Mouse (Mus musculus) small intestine, adult 2 months (tissue): ENCODE data around the gene Olfr473. TPM values are rescaled to one million over a fixed set of nuclear protein-coding genes. Genes with fewer than 3 reads are reported as not detected.
"Not testable (repeated sequence)": the region's sequence is repeated elsewhere in the genome, so short reads cannot be mapped to it uniquely, and the experiment has no call there.

Experiments used
- H3K27ac ChIP-seq: fragments of 200-500 bp; 2 replicates; pipeline ENCODE4 v1.5.1; 2012; ENCODE audit warnings: low read depth, low read length, control low read depth, inconsistent platforms; ENCODE audit not compliant: insufficient read depth
- H3K27me3 ChIP-seq: fragments of 200-500 bp; 2 replicates; pipeline ENCODE4 v1.6.1; 2012; ENCODE audit warnings: mild to moderate bottlenecking, moderate library complexity, low read length, inconsistent platforms; ENCODE audit not compliant: control insufficient read depth, insufficient read depth
- H3K36me3 ChIP-seq: fragments of 200-500 bp; 2 replicates; pipeline ENCODE4 v1.6.1; 2012; ENCODE audit warnings: mild to moderate bottlenecking, low read length, control low read depth, inconsistent platforms; ENCODE audit not compliant: control insufficient read depth, insufficient read depth
- H3K4me1 ChIP-seq: fragments of 200-500 bp; 2 replicates; pipeline ENCODE4 v1.6.1; 2012; ENCODE audit warnings: low read length, inconsistent platforms, mixed read lengths; ENCODE audit not compliant: control insufficient read depth, insufficient read depth, insufficient read length
- H3K4me3 ChIP-seq: fragments of 200-500 bp; 2 replicates; pipeline ENCODE4 v1.5.1; 2012; ENCODE audit warnings: low read depth, mild to moderate bottlenecking, control low read depth, inconsistent platforms, low read length, moderate library complexity
- CTCF ChIP-seq: fragments of 200-500 bp; IDR thresholded peaks from 2 replicates; pipeline ENCODE4 v1.5.1; 2012; ENCODE audit warnings: low read depth, mild to moderate bottlenecking, control low read depth, inconsistent platforms, low read length, moderate library complexity, mixed read lengths; ENCODE audit not compliant: insufficient replicate concordance, insufficient read length; ENCODE audit errors: extremely low read depth
- POLR2A ChIP-seq: fragments of 200-500 bp; IDR thresholded peaks from 2 replicates; pipeline ENCODE4 v1.6.1; 2012; ENCODE audit warnings: low read depth, mild to moderate bottlenecking, control low read depth, inconsistent platforms, low read length, moderate library complexity
- WGBS: fragments of 180-500 bp; shearing (Covaris S2); methylation state at CpG from one replicate; pipeline ENCODE4 v1.1.7; 2018; 5-methylcytosine and 5-hydroxymethylcytosine counted together
- polyA plus RNA-seq: library from polyadenylated mRNA; depleted of rRNA; stranded (reverse); fragments of >200 nt; gene quantifications from 2 replicates; pipeline ENCODE4 v1.2.3, GENCODE M21; 2012; rRNA removed

Gene Olfr473
- not detected in 2 replicates for polyA plus RNA-seq

DNA sequence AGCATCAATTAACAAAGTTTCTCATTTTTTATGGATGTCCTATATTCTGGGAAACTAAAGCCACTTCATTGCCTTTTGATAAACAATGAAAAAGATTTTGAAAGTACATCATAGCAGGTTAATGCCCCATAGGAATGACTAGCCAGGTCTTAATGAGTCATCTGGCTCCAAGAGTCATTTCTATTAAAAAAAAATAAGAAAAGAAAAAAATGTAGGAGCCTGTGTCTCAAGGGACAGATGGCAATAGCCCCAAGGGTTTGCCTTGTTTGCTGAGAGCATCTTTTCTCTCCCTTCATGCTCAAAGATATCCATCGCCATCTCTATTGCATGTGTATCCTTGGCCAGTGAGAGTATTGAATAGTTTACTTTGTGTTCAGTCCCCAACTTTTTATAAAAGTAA lies at the start of gene Olfr473:
Olfr473 (plus strand) TSS at position 301 of the 400 bp plus-strand sequence.
- no peak within 1 kb of the TSS for H3K4me3 ChIP-seq
- WGBS: 88% methylated on average over 1 of the region's 1 CpGs

DNA sequence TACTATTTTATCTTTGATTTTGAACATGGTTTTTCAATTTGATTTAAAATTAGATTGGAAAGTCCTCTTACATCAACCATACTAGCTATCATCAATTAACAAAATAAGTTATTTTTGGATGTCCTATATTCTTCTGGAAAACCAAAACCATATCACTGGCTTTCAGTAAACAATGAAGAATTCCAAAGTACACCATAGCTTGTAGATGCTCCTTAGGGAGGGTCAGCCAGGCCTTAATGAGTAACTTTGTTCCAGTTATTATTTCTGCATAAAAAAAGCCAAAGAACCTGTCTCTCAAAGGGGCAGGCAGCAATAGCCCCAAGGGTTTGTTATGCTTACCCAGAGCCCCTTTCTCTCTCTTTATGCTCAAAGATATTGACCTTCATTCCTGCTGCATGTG lies 32.6 kb upstream of the Olfr473 start, which contains the start of gene Olfr472:
Olfr472 (plus strand) TSS at position 301 of the 400 bp plus-strand sequence.
- no peaks in the 10 kb centered on the region for H3K27me3 ChIP-seq
- H3K36me3 ChIP-seq: no peaks in the 10 kb centered on the region
- TF ChIP-seq CTCF: no peak
- no peaks in the 10 kb centered on the region for H3K4me1 ChIP-seq
- no peak within 1 kb of the TSS for H3K4me3 ChIP-seq
- no peak within 1 kb of the TSS for H3K27ac ChIP-seq

More for the DNA sequence above, at the start of gene Olfr473:
- Histone ChIP-seq H3K4me1 (no peaks in the 10 kb centered on the region), H3K27me3 (no peaks in the 10 kb centered on the region), H3K36me3 (no peaks in the 10 kb centered on the region), H3K27ac (no peak within 1 kb of the TSS)
- TF ChIP-seq CTCF (no peak), POLR2A (no peak)

DNA sequence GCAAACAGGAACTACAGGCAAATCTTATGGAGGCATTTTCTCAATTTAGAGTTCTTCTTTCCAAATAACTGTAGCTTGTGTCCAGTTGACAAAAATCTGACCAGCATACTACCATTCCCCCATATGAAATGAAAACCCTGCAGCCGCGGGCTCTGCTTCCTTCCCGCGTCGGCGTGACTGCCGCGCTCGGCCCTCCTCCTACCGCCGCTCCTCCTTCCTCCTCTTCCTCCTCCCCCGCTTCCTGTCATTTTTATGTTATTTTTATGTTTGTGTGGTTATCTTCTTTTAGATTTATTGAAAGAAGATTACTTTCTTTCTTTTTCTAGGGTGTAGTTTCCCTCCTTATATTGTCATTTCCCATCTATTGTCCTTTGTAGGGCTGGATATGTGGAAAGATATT lies 22.3 kb downstream of the Olfr473 start:
- 96% methylated on average over 12 of the region's 12 CpGs for WGBS
- H3K27me3 ChIP-seq, H3K4me1 ChIP-seq, H3K4me3 ChIP-seq, H3K36me3 ChIP-seq, H3K27ac ChIP-seq: not testable (repeated sequence)

DNA sequence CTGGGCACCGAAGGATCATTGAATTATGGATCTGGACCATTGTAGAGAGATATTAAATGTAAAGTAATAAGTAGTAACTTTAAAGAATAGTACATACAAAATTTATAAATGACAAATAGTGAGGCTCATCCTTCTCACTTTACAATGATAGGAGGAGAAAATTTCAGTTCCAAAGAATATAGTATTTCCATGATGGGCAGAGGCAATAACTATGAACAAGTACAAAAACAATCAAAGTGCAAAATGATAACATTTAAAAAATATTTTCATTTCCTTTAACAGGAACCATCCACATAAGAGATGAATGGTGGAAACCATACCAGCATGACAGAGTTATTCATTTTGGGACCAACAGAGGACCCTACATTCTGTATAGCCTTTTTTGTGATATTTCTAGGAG lies 24.1 kb downstream of the Olfr473 start, which contains the start of gene Olfr474:
Olfr474 (plus strand) TSS at position 301 of the 400 bp plus-strand sequence.
- no peaks in the 10 kb centered on the region for H3K4me1 ChIP-seq
- no peak for TF ChIP-seq CTCF
- TF ChIP-seq POLR2A: no peak
- no peaks in the 10 kb centered on the region for H3K36me3 ChIP-seq
- no peak within 1 kb of the TSS for H3K4me3 ChIP-seq
- 78% methylated on average over 1 of the region's 1 CpGs for WGBS
- no peak within 1 kb of the TSS for H3K27ac ChIP-seq
- H3K27me3 ChIP-seq: no peaks in the 10 kb centered on the region

DNA sequence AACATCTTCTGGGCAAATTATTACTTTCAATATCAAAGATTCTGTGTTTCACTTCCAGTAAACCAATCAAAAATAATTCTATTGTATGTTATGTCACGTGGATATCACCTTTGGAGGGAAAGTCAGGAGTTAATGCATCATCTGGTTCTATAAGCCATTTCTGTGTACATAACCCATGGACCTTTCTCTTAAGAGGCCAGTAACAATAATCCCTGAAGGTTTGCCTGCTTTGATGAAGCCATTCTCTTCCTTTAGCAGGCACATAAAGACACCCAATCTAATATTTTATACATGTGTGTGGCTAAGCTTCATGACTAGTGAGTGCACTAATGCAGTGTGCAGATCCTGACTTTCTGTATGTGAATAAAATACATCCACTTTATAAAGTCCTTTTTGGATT lies 34.3 kb downstream of the Olfr473 start, which contains the start of gene Olfr476:
Olfr476 (plus strand) TSS at position 301 of the 400 bp plus-strand sequence.
- H3K36me3 ChIP-seq: no peaks in the 10 kb centered on the region
- H3K27me3 ChIP-seq: no peaks in the 10 kb centered on the region; the same call in 1 of the 2 replicates
- 47% methylated on average over 1 of the region's 1 CpGs for WGBS
- H3K4me1 ChIP-seq: no peaks in the 10 kb centered on the region
- H3K4me3 ChIP-seq: no peak within 1 kb of the TSS
- no peak for TF ChIP-seq POLR2A
- TF ChIP-seq CTCF: no peak
- H3K27ac ChIP-seq: no peak within 1 kb of the TSS

Other genes with a start within 250 kb of the Olfr473 start
- gene Cyb5r2, start 172.4 kb upstream of the Olfr473 start, polyA plus RNA-seq: not detected in 2 replicates
- gene Ovch2, start 129.2 kb upstream of the Olfr473 start, polyA plus RNA-seq: not detected in 2 replicates
- not detected in 2 replicates for gene Olfr467, start 118.2 kb upstream of the Olfr473 start, polyA plus RNA-seq
- not detected in 2 replicates for gene Olfr469, start 104.9 kb upstream of the Olfr473 start, polyA plus RNA-seq
- not detected in 2 replicates for gene Olfr470, start 83.0 kb upstream of the Olfr473 start, polyA plus RNA-seq
- gene Olfr472, start 32.5 kb upstream of the Olfr473 start, polyA plus RNA-seq: not detected in 2 replicates
- not detected in 2 replicates for gene Olfr474, start 24.2 kb downstream of the Olfr473 start, polyA plus RNA-seq
- gene Olfr476, start 34.4 kb downstream of the Olfr473 start, polyA plus RNA-seq: not detected in 2 replicates
- not detected in 2 replicates for gene Olfr477, start 56.2 kb downstream of the Olfr473 start, polyA plus RNA-seq
- gene Olfr478, start 103.5 kb downstream of the Olfr473 start, polyA plus RNA-seq: not detected in 2 replicates
- gene Olfr479, start 120.2 kb downstream of the Olfr473 start, polyA plus RNA-seq: not detected in 2 replicates
- not detected in 2 replicates for gene Olfr480, start 136.9 kb downstream of the Olfr473 start, polyA plus RNA-seq
- not detected in 2 replicates for gene Olfr481, start 149.4 kb downstream of the Olfr473 start, polyA plus RNA-seq
- not detected in 2 replicates for gene Olfr482, start 167.1 kb downstream of the Olfr473 start, polyA plus RNA-seq
- not detected in 2 replicates for gene Olfr483, start 170.4 kb downstream of the Olfr473 start, polyA plus RNA-seq
- gene Olfr484, start 197.0 kb downstream of the Olfr473 start, polyA plus RNA-seq: not detected in 2 replicates
- gene Olfr485, start 229.4 kb downstream of the Olfr473 start, polyA plus RNA-seq: not detected in 2 replicates
- not detected in 2 replicates for gene Olfr486, start 242.3 kb downstream of the Olfr473 start, polyA plus RNA-seq